9 mouse cellular contexts compared by ENCODE assay signal in the genomic region with DNA sequence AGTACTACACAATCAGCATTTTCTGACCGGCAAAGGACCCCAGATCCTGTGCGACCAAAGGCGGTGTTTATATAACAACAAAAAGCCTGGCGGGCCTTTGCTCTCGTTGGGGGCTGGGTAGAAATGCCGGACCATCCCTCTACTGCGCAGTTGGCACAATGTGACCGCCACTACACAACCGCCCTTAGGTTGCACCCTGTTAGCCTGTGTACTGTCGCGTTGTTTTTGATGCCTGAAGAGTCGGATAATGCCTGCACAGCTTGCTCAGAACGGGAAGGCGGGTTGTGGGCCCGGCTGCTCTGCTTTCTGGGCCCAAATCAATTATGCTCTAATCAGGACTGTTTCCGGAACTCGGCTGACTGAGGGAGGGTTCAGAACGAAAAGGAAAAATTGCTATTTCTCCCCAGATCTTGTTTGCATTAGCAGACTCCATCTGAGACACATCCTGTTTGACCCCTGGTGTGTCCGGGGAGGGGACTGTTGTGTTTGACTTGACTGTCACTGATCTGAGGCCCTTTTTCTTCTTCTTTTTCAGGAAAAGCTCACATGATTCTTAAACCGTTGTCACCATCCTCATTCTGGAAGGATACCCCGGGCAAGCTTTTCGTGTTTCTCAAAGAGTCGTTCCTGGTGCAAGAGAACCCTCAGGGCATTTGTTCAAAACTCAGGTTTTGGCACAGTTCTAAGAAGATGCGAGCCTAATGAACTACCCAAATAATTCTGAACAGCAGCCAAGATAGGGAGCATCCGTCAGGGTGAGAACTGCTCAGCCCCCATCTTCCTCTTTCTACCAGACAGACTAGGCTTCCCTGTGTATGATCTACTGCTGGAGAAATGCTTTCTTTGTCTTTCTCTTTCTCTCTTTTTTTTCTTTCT. TPM values are rescaled to one million over a fixed set of nuclear protein-coding genes. Genes with fewer than 3 reads are reported as not detected.
A peak's percentile ranks its signal among the peaks of the same experiment; 100 is the strongest.
DNase-seq lines count a peak whose midpoint lies in the region; ATAC-seq and TF ChIP-seq lines count a peak whose summit lies in the region.
"Had no signal": no experiment of that assay in that cellular context is flagged by ENCODE, and none has a peak within 500 bp of the region (broad histone marks: within the 10 kb centered on the region; RNA-seq: fewer than 3 reads in every experiment).

No protein-coding gene starts in this region.

- peaks cover 10% of the 10 kb centered on the region for H3K4me1 ChIP-seq in forebrain, postnatal 0 days (ENCODE audit: insufficient read depth)
- H3K4me1 ChIP-seq in intestine, embryonic 14.5 days (replicated peaks; ENCODE audit: control insufficient read depth, insufficient read depth, low read length) = peaks cover 21% of the 10 kb centered on the region
- peaks cover 61% of the 10 kb centered on the region for H3K4me1 ChIP-seq in lung, embryonic 15.5 days

- H3K36me3 ChIP-seq in forebrain, postnatal 0 days (ENCODE audit: insufficient read depth) = no peaks in the 10 kb centered on the region
- H3K36me3 ChIP-seq in intestine, embryonic 14.5 days (ENCODE audit: control insufficient read depth, insufficient read depth, low read length) = no peaks in the 10 kb centered on the region
- no peaks in the 10 kb centered on the region for H3K36me3 ChIP-seq in lung, embryonic 15.5 days

- H3K27me3 ChIP-seq in forebrain, postnatal 0 days (ENCODE audit: insufficient read depth, low read length) = no peaks in the 10 kb centered on the region
- no peaks in the 10 kb centered on the region for H3K27me3 ChIP-seq in intestine, embryonic 14.5 days (replicated peaks; ENCODE audit: control insufficient read depth, insufficient read depth, low read length)
- no peaks in the 10 kb centered on the region for H3K27me3 ChIP-seq in lung, embryonic 15.5 days

- H3K9ac ChIP-seq in forebrain, postnatal 0 days = no peak overlapping the region
- H3K9ac ChIP-seq in intestine, embryonic 14.5 days (ENCODE audit: low read length) = peak overlapping the region; percentile 34
- no peak overlapping the region for H3K9ac ChIP-seq in lung, embryonic 15.5 days

- no peak overlapping the region for H3K4me3 ChIP-seq in forebrain, postnatal 0 days (ENCODE audit: low read depth, low read length)
- peak overlapping the region; percentile 6; the same call in 1 of the 2 replicates for H3K4me3 ChIP-seq in intestine, embryonic 14.5 days (ENCODE audit: low read depth, low read length)
- H3K4me3 ChIP-seq in lung, embryonic 15.5 days = peak overlapping the region; percentile 12

- 23% methylated on average over 25 of the region's 25 CpGs for WGBS in forebrain, postnatal 0 days
- 20% methylated on average over 25 of the region's 25 CpGs for WGBS in intestine, embryonic 14.5 days
- 10% methylated on average over 25 of the region's 25 CpGs for WGBS in lung, embryonic 15.5 days

- peak; percentile 43 to 52 for DNase-seq in layer of hippocampus, postnatal 10 days (ENCODE audit: low spot score in 2 of 2)
- no peak for DNase-seq in layer of hippocampus, adult 8-10 months (ENCODE audit: low spot score in 2 of 2)
- DNase-seq in forebrain, postnatal 0 days = peak; percentile 45
- DNase-seq in intestine, embryonic 14.5 days (ENCODE audit: low spot score) = peak; percentile 72
- DNase-seq in yolk sac, embryonic 10.5 days (ENCODE audit: low spot score) = peak; percentile 59
- no peak for DNase-seq in gastrocnemius, postnatal 4 days (ENCODE audit: low spot score in 2 of 2)
- no peak for DNase-seq in urinary bladder, adult 2 months (ENCODE audit: low spot score)

- no peaks in the 10 kb centered on the region for H3K9me3 ChIP-seq in forebrain, postnatal 0 days (ENCODE audit: low read length)
- H3K9me3 ChIP-seq in intestine, embryonic 14.5 days (ENCODE audit: control insufficient read depth, low read length) = peaks cover 6% of the 10 kb centered on the region; the same call in 1 of the 2 replicates
- H3K9me3 ChIP-seq in lung, embryonic 15.5 days = no peaks in the 10 kb centered on the region

- TF ChIP-seq CTCF in forebrain, postnatal 0 days (IDR thresholded peaks at IDR 0.05; ENCODE audit: low read depth) = no peak

- H3K4me2 ChIP-seq in forebrain, postnatal 0 days (ENCODE audit: low read depth) = peak overlapping the region; percentile 30; the same call in 1 of the 2 replicates
- H3K4me2 ChIP-seq in intestine, embryonic 14.5 days (ENCODE audit: low read length) = peak overlapping the region; percentile 5
- peak overlapping the region; percentile 49 for H3K4me2 ChIP-seq in lung, embryonic 15.5 days

- peak; percentile 82 for ATAC-seq in forebrain, postnatal 0 days
- peak; percentile 45 for ATAC-seq in intestine, embryonic 14.5 days (replicated peaks; ENCODE audit: low FRiP score, low TSS enrichment, low read depth)
- peak; percentile 70; the same call in 1 of the 2 replicates for ATAC-seq in lung, embryonic 15.5 days (ENCODE audit: borderline replicate concordance, extremely low read depth, low FRiP score, low TSS enrichment)

- H3K27ac ChIP-seq in forebrain, postnatal 0 days (ENCODE audit: low read depth, low read length) = peak overlapping the region; percentile 51; the same call in 1 of the 2 replicates
- H3K27ac ChIP-seq in intestine, embryonic 14.5 days (ENCODE audit: low read depth) = peak overlapping the region; percentile 92
- H3K27ac ChIP-seq in lung, embryonic 15.5 days = peak overlapping the region; percentile 96
- H3K27ac ChIP-seq: macrophage had no signal

RNA-seq across cellular contexts. Expression of a gene that starts 47.5 kb away (rescaled TPM):
- total RNA-seq in layer of hippocampus, postnatal 10 days (2021) = 100 to 1,000 TPM; 127 to 128 TPM
- 10 to 100 TPM; 72.1 to 84.8 (median 73.6) TPM for total RNA-seq in layer of hippocampus, adult 8-10 months (2022)
- 93.3 and 103 TPM in 2 replicates for total RNA-seq in forebrain, postnatal 0 days (2014; rRNA removed)
- polyA plus RNA-seq in forebrain, postnatal 0 days (2015; fragmentation: Nextera tagmentation; extraction: Ambion mirVana) = 138 and 141 TPM in 2 replicates
- polyA plus RNA-seq in intestine, embryonic 14.5 days (2014; fragmentation: Nextera tagmentation; extraction: Ambion mirVana) = 185 and 189 TPM in 2 replicates
- polyA plus RNA-seq in lung, embryonic 15.5 days (2015; fragmentation: Nextera tagmentation; extraction: Ambion mirVana) = 167 and 169 TPM in 2 replicates
- 10 to 100 TPM; 85.3 to 91.8 TPM for total RNA-seq in gastrocnemius, postnatal 4 days (2021)
- polyA plus RNA-seq in urinary bladder, adult 2 months (2012; rRNA removed) = 58.0 and 68.6 TPM in 2 replicates

RNA-seq across cellular contexts. Expression of a gene that starts 52.7 kb away (rescaled TPM):
- total RNA-seq in layer of hippocampus, postnatal 10 days (2021) = 100 to 1,000 TPM; 120 to 122 TPM
- 100 to 1,000 TPM; 121 to 162 (median 144) TPM for total RNA-seq in layer of hippocampus, adult 8-10 months (2022)
- total RNA-seq in forebrain, postnatal 0 days (2014; rRNA removed) = 51.9 and 52.6 TPM in 2 replicates
- 35.9 and 52.3 TPM in 2 replicates for polyA plus RNA-seq in forebrain, postnatal 0 days (2015; fragmentation: Nextera tagmentation; extraction: Ambion mirVana)
- 115 and 120 TPM in 2 replicates for polyA plus RNA-seq in intestine, embryonic 14.5 days (2014; fragmentation: Nextera tagmentation; extraction: Ambion mirVana)
- polyA plus RNA-seq in lung, embryonic 15.5 days (2015; fragmentation: Nextera tagmentation; extraction: Ambion mirVana) = 106 and 109 TPM in 2 replicates
- total RNA-seq in gastrocnemius, postnatal 4 days (2021) = 10 to 100 TPM; 76.6 to 85.1 TPM
- polyA plus RNA-seq in urinary bladder, adult 2 months (2012; rRNA removed) = 95.8 and 110 TPM in 2 replicates

Comparison
In these comparisons a context has a peak if more than half of its experiments do, and no peak if none do; other contexts are left out.
1. DNase-seq: peak in layer of hippocampus, postnatal 10 days (2 of 2), forebrain, postnatal 0 days (single experiment), intestine, embryonic 14.5 days (single experiment) and yolk sac, embryonic 10.5 days (single experiment); none in layer of hippocampus, adult 8-10 months (0 of 2), gastrocnemius, postnatal 4 days (0 of 2) and urinary bladder, adult 2 months (single experiment).
2. Peak in every context shown above with its lines, with median percentiles within 50 percentile points of each other: ATAC-seq, H3K27ac ChIP-seq and H3K4me2 ChIP-seq.